Mouse (Mus musculus): ENCODE data around the gene Olfr205. TPM values are rescaled to one million over a fixed set of nuclear protein-coding genes. Genes with fewer than 3 reads are reported as not detected.
"Not testable (repeated sequence)": the region's sequence is repeated elsewhere in the genome, so short reads cannot be mapped to it uniquely, and the experiment has no call there.

Gene Olfr205
- polyA plus RNA-seq (2014; fragmentation: Nextera tagmentation; extraction: Ambion mirVana), result not detected in 2 replicates

DNA sequence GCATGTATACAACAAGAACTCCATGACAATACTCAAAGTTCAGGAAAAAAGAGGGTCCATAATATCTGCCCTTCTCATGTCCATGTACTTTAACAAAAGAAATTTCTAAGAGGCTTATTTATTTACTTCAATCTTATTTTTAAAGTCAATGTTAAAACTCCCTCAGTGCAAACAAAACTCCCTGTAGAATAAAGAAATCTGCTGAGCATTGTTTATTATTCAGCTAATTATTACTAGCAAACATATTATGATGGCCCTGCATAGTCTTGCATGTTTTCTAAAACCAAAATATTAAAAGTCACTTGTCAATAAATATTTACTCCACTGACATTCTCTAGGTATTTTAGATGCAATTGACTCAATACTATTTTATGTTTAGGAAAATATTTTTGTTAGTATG lies at the start of gene Olfr205:
Gene Olfr205 (minus strand): TSS at position 101 of the 400 bp plus-strand sequence.
- no peaks in the 10 kb centered on the region for H3K9me3 ChIP-seq (ENCODE audit: control insufficient read depth, low read length)
- no peaks in the 10 kb centered on the region for H3K36me3 ChIP-seq (ENCODE audit: control insufficient read depth, insufficient read depth, low read length)
- H3K27me3 ChIP-seq (ENCODE audit: control insufficient read depth, insufficient read depth, low read length), result no peaks in the 10 kb centered on the region
- no peak within 1 kb of the TSS for H3K4me2 ChIP-seq (ENCODE audit: low read depth, low read length, severe bottlenecking)
- no peak for DNase-seq (ENCODE audit: low spot score)
- no peak for ATAC-seq (replicated peaks; ENCODE audit: low FRiP score)
- H3K4me1 ChIP-seq (replicated peaks; ENCODE audit: control insufficient read depth, insufficient read depth, low read length), result no peaks in the 10 kb centered on the region
- no peak within 1 kb of the TSS for H3K4me3 ChIP-seq (ENCODE audit: low read depth, low read length)
- no peak within 1 kb of the TSS for H3K9ac ChIP-seq (ENCODE audit: low read length)
- no peak within 1 kb of the TSS for H3K27ac ChIP-seq (ENCODE audit: low read depth, low read length)

GRCm38 (mm10) chr16:59363893-59364292 lies 33.0 kb upstream of the Olfr205 start, which contains the start of gene Olfr209:
Olfr209 (minus strand) TSS chr16:59363993.
- 85% methylated on average over 2 of the region's 2 CpGs for WGBS
- no peak for ATAC-seq (replicated peaks; ENCODE audit: low FRiP score)
- Histone ChIP-seq H3K4me1 (replicated peaks; ENCODE audit: control insufficient read depth, insufficient read depth, low read length) (no peaks in the 10 kb centered on the region), H3K36me3 (ENCODE audit: control insufficient read depth, insufficient read depth, low read length) (no peaks in the 10 kb centered on the region), H3K9ac (ENCODE audit: low read length) (no peak within 1 kb of the TSS), H3K27me3 (ENCODE audit: control insufficient read depth, insufficient read depth, low read length) (no peaks in the 10 kb centered on the region), H3K4me3 (ENCODE audit: low read depth, low read length) (no peak within 1 kb of the TSS), H3K9me3 (ENCODE audit: control insufficient read depth, low read length) (no peaks in the 10 kb centered on the region), H3K4me2 (ENCODE audit: low read depth, low read length, severe bottlenecking) (no peak within 1 kb of the TSS), H3K27ac (ENCODE audit: low read depth, low read length) (no peak within 1 kb of the TSS)
- no peak for DNase-seq (ENCODE audit: low spot score)

DNA sequence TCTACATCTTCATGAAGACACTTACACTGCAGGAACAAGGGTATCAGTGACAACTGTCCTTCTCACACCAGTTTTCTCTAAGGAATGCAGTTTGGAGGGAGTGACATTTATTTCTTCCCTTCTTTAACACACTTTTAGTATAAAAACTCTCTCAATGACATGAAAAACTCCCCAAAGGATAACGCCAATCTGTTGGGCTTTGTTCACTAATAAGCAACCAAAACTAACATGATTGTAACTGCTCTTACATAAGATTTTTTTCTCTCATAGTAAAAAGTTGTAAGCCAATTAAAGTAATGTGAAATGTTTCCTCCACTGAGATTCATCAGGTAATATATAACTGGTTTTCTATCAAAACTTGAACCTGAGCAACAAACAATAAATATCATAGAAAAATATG lies 18.2 kb upstream of the Olfr205 start, which contains the start of gene Olfr206:
Gene Olfr206 (minus strand): TSS at position 101 of the 400 bp plus-strand sequence.
- Histone ChIP-seq H3K27ac (ENCODE audit: low read depth, low read length) (no peak within 1 kb of the TSS), H3K27me3 (ENCODE audit: control insufficient read depth, insufficient read depth, low read length) (no peaks in the 10 kb centered on the region), H3K4me2 (ENCODE audit: low read depth, low read length, severe bottlenecking) (no peak within 1 kb of the TSS), H3K4me1 (replicated peaks; ENCODE audit: control insufficient read depth, insufficient read depth, low read length) (no peaks in the 10 kb centered on the region), H3K9me3 (ENCODE audit: control insufficient read depth, low read length) (no peaks in the 10 kb centered on the region), H3K36me3 (ENCODE audit: control insufficient read depth, insufficient read depth, low read length) (no peaks in the 10 kb centered on the region), H3K4me3 (ENCODE audit: low read depth, low read length) (no peak within 1 kb of the TSS), H3K9ac (ENCODE audit: low read length) (no peak within 1 kb of the TSS)
- ATAC-seq (replicated peaks; ENCODE audit: low FRiP score) (no peak), DNase-seq (ENCODE audit: low spot score) (no peak)
- 87% methylated on average over 1 of the region's 1 CpGs for WGBS

- H3K4me2 ChIP-seq (ENCODE audit: low read depth, low read length, severe bottlenecking); H3K27ac ChIP-seq (ENCODE audit: low read depth, low read length); H3K36me3 ChIP-seq (ENCODE audit: control insufficient read depth, insufficient read depth, low read length); H3K9ac ChIP-seq (ENCODE audit: low read length); DNase-seq (ENCODE audit: low spot score); ATAC-seq (replicated peaks; ENCODE audit: low FRiP score); H3K4me3 ChIP-seq (ENCODE audit: low read depth, low read length); H3K9me3 ChIP-seq (ENCODE audit: control insufficient read depth, low read length); H3K4me1 ChIP-seq (replicated peaks; ENCODE audit: control insufficient read depth, insufficient read depth, low read length); H3K27me3 ChIP-seq (ENCODE audit: control insufficient read depth, insufficient read depth, low read length): not testable (repeated sequence)
- 56% methylated on average over 1 of the region's 1 CpGs for WGBS
Observed at GRCm38 (mm10) chr16:59323262-59323661, 7.7 kb downstream of the Olfr205 start.

DNA sequence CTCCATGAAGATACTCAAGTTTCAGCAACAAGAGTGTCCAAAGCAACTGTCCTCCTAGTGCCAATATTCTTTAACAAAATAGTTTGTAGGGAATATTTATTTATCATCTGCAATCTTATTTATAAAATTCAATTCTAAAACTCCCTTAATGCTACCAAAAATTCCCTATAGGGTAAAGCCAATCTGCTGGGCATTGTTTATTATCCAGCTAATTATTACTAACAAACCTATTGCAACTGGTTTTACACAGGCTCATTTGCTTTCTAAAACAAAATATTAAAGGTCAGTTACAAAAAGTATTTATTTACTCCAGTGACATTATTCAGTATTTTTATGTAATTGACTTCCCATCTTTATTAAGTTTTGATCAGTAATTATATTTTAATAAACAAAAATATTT lies 12.8 kb downstream of the Olfr205 start, which contains the start of gene Olfr204:
Gene Olfr204 (minus strand): TSS at position 101 of the 400 bp plus-strand sequence.
- Histone ChIP-seq H3K27ac (ENCODE audit: low read depth, low read length) (no peak within 1 kb of the TSS), H3K27me3 (ENCODE audit: control insufficient read depth, insufficient read depth, low read length) (no peaks in the 10 kb centered on the region), H3K9ac (ENCODE audit: low read length) (no peak within 1 kb of the TSS), H3K4me2 (ENCODE audit: low read depth, low read length, severe bottlenecking) (no peak within 1 kb of the TSS), H3K9me3 (ENCODE audit: control insufficient read depth, low read length) (no peaks in the 10 kb centered on the region), H3K4me3 (ENCODE audit: low read depth, low read length) (no peak within 1 kb of the TSS), H3K36me3 (ENCODE audit: control insufficient read depth, insufficient read depth, low read length) (no peaks in the 10 kb centered on the region), H3K4me1 (replicated peaks; ENCODE audit: control insufficient read depth, insufficient read depth, low read length) (no peaks in the 10 kb centered on the region)
- DNase-seq (ENCODE audit: low spot score), result no peak
- ATAC-seq (replicated peaks; ENCODE audit: low FRiP score), result no peak

GRCm38 (mm10) chr16:59298581-59298980 lies 32.4 kb downstream of the Olfr205 start, which contains the start of gene Olfr203:
Olfr203 (plus strand) TSS chr16:59298881.
- Histone ChIP-seq H3K36me3 (ENCODE audit: control insufficient read depth, insufficient read depth, low read length) (no peaks in the 10 kb centered on the region), H3K4me3 (ENCODE audit: low read depth, low read length) (no peak within 1 kb of the TSS), H3K4me2 (ENCODE audit: low read depth, low read length, severe bottlenecking) (no peak within 1 kb of the TSS), H3K9ac (ENCODE audit: low read length) (no peak within 1 kb of the TSS), H3K4me1 (replicated peaks; ENCODE audit: control insufficient read depth, insufficient read depth, low read length) (no peaks in the 10 kb centered on the region), H3K9me3 (ENCODE audit: control insufficient read depth, low read length) (no peaks in the 10 kb centered on the region), H3K27ac (ENCODE audit: low read depth, low read length) (no peak within 1 kb of the TSS), H3K27me3 (ENCODE audit: control insufficient read depth, insufficient read depth, low read length) (no peaks in the 10 kb centered on the region)
- DNase-seq (ENCODE audit: low spot score) (no peak), ATAC-seq (replicated peaks; ENCODE audit: low FRiP score) (no peak)
- WGBS, result 83% methylated on average over 2 of the region's 2 CpGs

DNA sequence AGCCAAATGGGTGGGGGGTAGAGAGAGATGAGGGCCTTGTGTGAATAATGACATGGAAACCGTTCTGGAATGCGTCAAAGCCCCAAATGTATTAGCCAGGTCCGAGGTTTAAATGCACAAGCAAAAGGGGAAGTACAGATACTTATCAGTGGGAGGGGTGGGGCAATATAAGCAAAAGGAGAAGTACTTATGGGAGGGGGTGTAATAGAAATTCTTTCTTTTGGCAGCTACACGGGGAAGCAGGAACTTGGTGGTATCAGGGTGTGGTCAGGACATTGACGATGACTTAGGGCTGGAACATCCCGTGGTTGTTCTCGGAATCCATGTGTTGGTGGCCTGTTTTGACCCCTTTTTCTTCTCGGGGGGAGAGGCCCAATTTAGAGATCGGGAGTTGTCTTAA lies 43.4 kb downstream of the Olfr205 start:
- not testable (repeated sequence) for DNase-seq (ENCODE audit: low spot score); H3K4me3 ChIP-seq (ENCODE audit: low read depth, low read length); H3K9ac ChIP-seq (ENCODE audit: low read length)

DNA sequence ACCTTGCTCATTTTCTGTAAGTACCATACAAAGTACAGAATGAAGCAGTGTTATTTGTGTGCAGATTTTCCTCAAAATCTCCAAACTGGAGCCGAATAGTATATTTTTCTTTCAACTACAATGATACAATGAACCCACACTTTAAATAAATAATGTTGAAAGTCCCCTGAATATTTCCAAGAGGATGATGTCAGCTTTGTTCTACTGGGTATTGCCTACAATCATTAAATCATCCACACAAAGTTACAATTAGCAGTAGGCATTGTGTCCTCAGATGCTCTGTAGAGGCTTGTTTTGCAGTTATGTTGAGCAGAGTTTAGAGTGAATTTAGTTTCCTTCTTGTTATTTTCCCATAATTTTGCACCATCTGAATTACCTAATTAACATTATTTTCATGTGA lies 44.2 kb downstream of the Olfr205 start, which contains the start of gene Olfr202:
Gene Olfr202 (minus strand): TSS at position 101 of the 400 bp plus-strand sequence.
- H3K4me3 ChIP-seq (ENCODE audit: low read depth, low read length), result no peak within 1 kb of the TSS
- H3K9me3 ChIP-seq (ENCODE audit: control insufficient read depth, low read length), result no peaks in the 10 kb centered on the region
- no peak within 1 kb of the TSS for H3K4me2 ChIP-seq (ENCODE audit: low read depth, low read length, severe bottlenecking)
- DNase-seq (ENCODE audit: low spot score) (no peak), ATAC-seq (replicated peaks; ENCODE audit: low FRiP score) (no peak)
- H3K9ac ChIP-seq (ENCODE audit: low read length), result no peak within 1 kb of the TSS
- no peak within 1 kb of the TSS for H3K27ac ChIP-seq (ENCODE audit: low read depth, low read length)
- no peaks in the 10 kb centered on the region for H3K4me1 ChIP-seq (replicated peaks; ENCODE audit: control insufficient read depth, insufficient read depth, low read length)
- WGBS, result 84% methylated on average over 1 of the region's 1 CpGs
- no peaks in the 10 kb centered on the region for H3K36me3 ChIP-seq (ENCODE audit: control insufficient read depth, insufficient read depth, low read length)
- no peaks in the 10 kb centered on the region for H3K27me3 ChIP-seq (ENCODE audit: control insufficient read depth, insufficient read depth, low read length)

More for the DNA sequence above, 43.4 kb downstream of the Olfr205 start:
- not testable (repeated sequence) for H3K36me3 ChIP-seq (ENCODE audit: control insufficient read depth, insufficient read depth, low read length); H3K9me3 ChIP-seq (ENCODE audit: control insufficient read depth, low read length); ATAC-seq (replicated peaks; ENCODE audit: low FRiP score); H3K27me3 ChIP-seq (ENCODE audit: control insufficient read depth, insufficient read depth, low read length); H3K27ac ChIP-seq (ENCODE audit: low read depth, low read length); H3K4me1 ChIP-seq (replicated peaks; ENCODE audit: control insufficient read depth, insufficient read depth, low read length); H3K4me2 ChIP-seq (ENCODE audit: low read depth, low read length, severe bottlenecking)
- 85% methylated on average over 9 of the region's 9 CpGs for WGBS

DNA sequence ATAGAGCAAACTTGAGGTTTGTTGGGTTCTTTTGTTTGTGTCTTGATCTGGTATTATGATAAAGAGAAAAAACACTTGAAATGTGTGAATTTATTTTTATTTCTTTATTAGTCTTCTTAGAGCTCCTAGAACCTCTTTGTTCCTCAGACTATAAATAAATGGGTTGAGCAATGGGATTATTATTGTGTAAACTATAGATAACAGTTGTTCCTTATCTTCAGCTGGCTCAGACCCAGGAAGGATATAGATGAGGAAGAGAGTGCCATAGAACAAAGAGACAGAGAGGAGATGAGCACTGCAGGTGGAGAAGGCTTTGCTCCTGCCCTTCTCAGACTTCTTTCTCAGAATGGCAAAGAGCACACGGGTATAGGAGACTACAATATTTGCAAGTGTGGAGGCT lies 47.5 kb downstream of the Olfr205 start:
- Histone ChIP-seq H3K9me3 (ENCODE audit: control insufficient read depth, low read length) (no peaks in the 10 kb centered on the region), H3K36me3 (ENCODE audit: control insufficient read depth, insufficient read depth, low read length) (no peaks in the 10 kb centered on the region)
- WGBS, result 81% methylated on average over 1 of the region's 1 CpGs

More for the DNA sequence above, 47.5 kb downstream of the Olfr205 start:
- no peak overlapping the region for H3K4me3 ChIP-seq (ENCODE audit: low read depth, low read length)
- H3K27me3 ChIP-seq (ENCODE audit: control insufficient read depth, insufficient read depth, low read length), result no peaks in the 10 kb centered on the region
- H3K27ac ChIP-seq (ENCODE audit: low read depth, low read length), result no peak overlapping the region
- no peak for DNase-seq (ENCODE audit: low spot score)
- no peak overlapping the region for H3K4me2 ChIP-seq (ENCODE audit: low read depth, low read length, severe bottlenecking)
- no peaks in the 10 kb centered on the region for H3K4me1 ChIP-seq (replicated peaks; ENCODE audit: control insufficient read depth, insufficient read depth, low read length)
- ATAC-seq (replicated peaks; ENCODE audit: low FRiP score), result no peak
- H3K9ac ChIP-seq (ENCODE audit: low read length), result no peak overlapping the region

Measured in forebrain, embryonic 11.5 days (tissue).